Mouse (Mus musculus) heart, embryonic 13.5 days (tissue): Measurements from ENCODE around the gene Xkrx. TPM values are rescaled to one million over a fixed set of nuclear protein-coding genes. Genes with fewer than 3 reads are reported as not detected.
"Not testable (repeated sequence)": the region's sequence is repeated elsewhere in the genome, so short reads cannot be mapped to it uniquely, and the experiment has no call there.

Experiments used
- ATAC-seq: fragments of 200-750 bp; cut with Nextera tagmentation; 2 replicates; pipeline ENCODE4 v1.8.0; 2017; ENCODE audit warnings: moderate TSS enrichment; ENCODE audit not compliant: insufficient number of reproducible peaks, low FRiP score, low TSS enrichment; ENCODE audit errors: extremely low read depth
- H3K27ac ChIP-seq: fragments of 300-500 bp; sonication (generic); replicated peaks from 2 replicates; pipeline ENCODE4 v1.5.1; 2015; ENCODE audit warnings: moderate library complexity, mild to moderate bottlenecking, inconsistent platforms
- H3K27me3 ChIP-seq: fragments of 300-500 bp; sonication (generic); replicated peaks from 2 replicates; pipeline ENCODE4 v1.6.1; 2015; ENCODE audit warnings: mild to moderate bottlenecking, inconsistent platforms
- H3K36me3 ChIP-seq: fragments of 300-500 bp; sonication (generic); 2 replicates; pipeline ENCODE4 v1.6.1; 2015; ENCODE audit warnings: mild to moderate bottlenecking, inconsistent platforms
- H3K4me1 ChIP-seq: fragments of 300-500 bp; sonication (generic); 2 replicates; pipeline ENCODE4 v1.6.1; 2015; ENCODE audit warnings: inconsistent platforms
- H3K4me2 ChIP-seq: fragments of 300-500 bp; sonication (generic); 2 replicates; pipeline ENCODE4 v1.6.1; 2015; ENCODE audit warnings: inconsistent platforms, mild to moderate bottlenecking, moderate library complexity
- H3K4me3 ChIP-seq: fragments of 300-500 bp; sonication (generic); 2 replicates; pipeline ENCODE4 v1.5.1; 2015; ENCODE audit warnings: moderate library complexity, mild to moderate bottlenecking, inconsistent platforms
- H3K9ac ChIP-seq: fragments of 300-500 bp; sonication (generic); 2 replicates; pipeline ENCODE4 v1.6.1; 2015; ENCODE audit warnings: inconsistent platforms, mild to moderate bottlenecking, moderate library complexity
- H3K9me3 ChIP-seq: fragments of 300-500 bp; sonication (generic); 2 replicates; pipeline ENCODE4 v1.6.1; 2016; ENCODE audit warnings: inconsistent platforms
- WGBS: fragments of 180-500 bp; shearing (Covaris S2); methylation state at CpG from one replicate; pipeline ENCODE4 v1.1.7; 2015; ENCODE audit warnings: mixed read lengths; 5-methylcytosine and 5-hydroxymethylcytosine counted together
- polyA plus RNA-seq: library from polyadenylated mRNA; unstranded; fragments of >200 nt; fragmentation: Nextera tagmentation; extraction: Ambion mirVana; gene quantifications from 2 replicates; pipeline ENCODE4 v1.2.1, GENCODE M21; 2015

Gene Xkrx
- polyA plus RNA-seq = 0.25 and 0.32 TPM in 2 replicates

GRCm38 (mm10) chrX:134162043-134162720 lies at the start of gene Xkrx:
Gene Xkrx (minus strand): TSS chrX:134162076.
- ATAC-seq = no peak
- 26% methylated on average over 16 of the region's 16 CpGs for WGBS

DNA sequence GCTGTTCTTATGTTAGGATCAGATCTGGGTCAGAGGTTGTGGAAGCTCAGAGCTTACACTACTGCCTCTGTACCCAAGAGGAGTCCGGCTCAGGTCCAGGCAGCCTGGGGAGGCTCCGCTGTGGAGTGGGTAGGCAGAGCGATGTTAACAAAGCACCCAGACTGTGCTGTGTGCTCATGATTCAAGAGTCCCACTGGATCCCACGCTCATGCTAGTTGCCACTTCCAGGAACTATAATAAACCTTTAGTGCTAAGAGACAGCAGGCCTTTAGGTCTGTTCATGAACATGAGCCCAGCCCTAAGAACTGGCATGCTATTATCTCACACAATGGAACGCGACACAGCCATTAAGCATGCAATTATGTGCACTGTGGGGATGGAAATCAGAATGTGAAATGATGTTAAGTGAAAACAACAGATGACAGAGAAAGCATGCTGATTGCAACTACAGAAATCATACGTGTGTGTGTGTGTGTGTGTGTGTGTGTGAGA lies 49.3 kb upstream of the Xkrx start:
- no peak for ATAC-seq
- Histone ChIP-seq H3K27ac (no peak overlapping the region), H3K36me3 (no peaks in the 10 kb centered on the region), H3K4me1 (no peaks in the 10 kb centered on the region), H3K9me3 (no peaks in the 10 kb centered on the region), H3K4me3 (no peak overlapping the region), H3K9ac (no peak overlapping the region), H3K27me3 (no peaks in the 10 kb centered on the region), H3K4me2 (no peak overlapping the region)
- WGBS = 86% methylated on average over 7 of the region's 7 CpGs

More at GRCm38 (mm10) chrX:134162043-134162720, at the start of gene Xkrx:
- peak within 1 kb of the TSS; percentile 29 for H3K4me3 ChIP-seq
- H3K27ac ChIP-seq = no peak within 1 kb of the TSS
- H3K27me3 ChIP-seq = peaks cover 21% of the 10 kb centered on the region
- no peaks in the 10 kb centered on the region for H3K36me3 ChIP-seq
- H3K4me1 ChIP-seq = peaks cover 8% of the 10 kb centered on the region; the same call in 1 of the 2 replicates
- peaks cover 9% of the 10 kb centered on the region; the same call in 1 of the 2 replicates for H3K9me3 ChIP-seq
- H3K9ac ChIP-seq = no peak within 1 kb of the TSS
- peak within 1 kb of the TSS; percentile 60 for H3K4me2 ChIP-seq

DNA sequence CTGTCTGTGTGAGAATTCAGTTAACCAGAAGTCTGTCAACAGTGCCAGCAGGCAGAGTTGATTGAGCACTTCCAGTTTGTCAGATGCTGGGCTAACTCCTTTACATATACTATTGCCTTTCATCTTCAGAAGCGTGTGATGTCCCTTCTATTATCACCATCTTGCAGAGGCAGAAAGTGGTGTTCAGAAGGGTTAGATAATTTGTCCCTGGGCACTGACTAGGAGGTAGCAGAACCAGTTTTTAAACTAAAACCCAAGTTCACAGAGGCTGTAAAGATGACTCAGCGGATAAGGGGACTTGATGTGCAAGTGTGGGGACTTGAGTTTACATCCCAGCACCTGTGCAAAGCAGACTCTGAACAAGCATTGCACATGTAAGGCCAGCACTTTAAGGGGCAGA lies 46.6 kb upstream of the Xkrx start:
- H3K27me3 ChIP-seq = no peaks in the 10 kb centered on the region
- no peak overlapping the region for H3K27ac ChIP-seq
- H3K36me3 ChIP-seq = peaks cover under 1% of the 10 kb centered on the region; the same call in 1 of the 2 replicates
- 67% methylated on average over 2 of the region's 2 CpGs for WGBS
- H3K9me3 ChIP-seq = no peaks in the 10 kb centered on the region
- H3K4me1 ChIP-seq = no peaks in the 10 kb centered on the region
- H3K4me2 ChIP-seq = no peak overlapping the region
- no peak overlapping the region for H3K4me3 ChIP-seq
- ATAC-seq = no peak
- no peak overlapping the region for H3K9ac ChIP-seq

DNA sequence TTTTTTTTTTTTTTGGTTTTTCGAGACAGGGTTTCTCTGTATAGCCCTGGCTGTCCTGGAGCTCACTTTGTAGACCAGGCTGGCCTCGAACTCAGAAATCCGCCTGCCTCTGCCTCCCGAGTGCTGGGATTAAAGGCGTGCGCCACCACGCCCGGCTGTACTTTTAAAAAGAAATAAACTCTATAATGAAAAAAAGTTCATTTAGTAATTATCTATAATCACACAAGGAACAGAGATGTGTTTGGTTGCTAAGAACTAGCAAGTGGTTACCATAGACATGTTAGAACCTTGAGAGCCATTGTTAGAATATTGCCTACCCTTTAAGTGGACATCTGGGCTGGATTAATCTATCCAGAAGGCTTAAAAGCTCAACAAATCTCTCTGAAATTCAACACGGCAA lies 25.3 kb upstream of the Xkrx start, which contains the start of gene Arl13a:
Arl13a (plus strand) TSS at position 301 of the 400 bp plus-strand sequence.
- not testable (repeated sequence) for ATAC-seq, H3K27ac ChIP-seq
- WGBS = 80% methylated on average over 9 of the region's 9 CpGs

GRCm38 (mm10) chrX:134174699-134175098 lies 12.8 kb upstream of the Xkrx start:
- 92% methylated on average over 1 of the region's 1 CpGs for WGBS

More for the DNA sequence above, 25.3 kb upstream of the Xkrx start, which contains the start of gene Arl13a:
- not testable (repeated sequence) for H3K27me3 ChIP-seq, H3K36me3 ChIP-seq, H3K4me2 ChIP-seq, H3K9ac ChIP-seq, H3K9me3 ChIP-seq, H3K4me1 ChIP-seq, H3K4me3 ChIP-seq

DNA sequence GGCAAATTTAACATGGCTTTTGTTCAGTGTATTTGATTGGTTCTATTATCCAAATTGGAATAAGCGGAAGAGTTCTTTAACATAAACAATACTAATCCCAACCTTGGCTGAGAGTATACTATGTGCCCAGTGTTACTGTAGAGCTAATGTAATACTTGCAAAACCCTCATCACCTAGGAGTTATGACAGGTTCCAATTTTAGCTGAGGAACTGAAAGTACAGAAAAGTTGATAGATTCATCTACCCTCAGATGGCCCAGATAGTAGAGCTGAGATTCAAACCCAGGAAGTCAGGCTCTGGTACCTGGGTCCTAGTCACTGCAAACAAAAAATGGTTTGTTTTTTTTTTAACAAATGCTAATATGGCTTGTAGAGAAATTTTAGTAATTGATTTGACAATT lies 8.7 kb upstream of the Xkrx start:
- Histone ChIP-seq H3K27me3 (no peaks in the 10 kb centered on the region), H3K36me3 (no peaks in the 10 kb centered on the region), H3K27ac (no peak overlapping the region), H3K4me1 (no peaks in the 10 kb centered on the region), H3K4me2 (no peak overlapping the region), H3K9ac (no peak overlapping the region), H3K9me3 (0 out of 2 replicates have a peak, but pooled peaks cover 2% of the 10 kb centered on the region), H3K4me3 (no peak overlapping the region)
- no peak for ATAC-seq
- whole genome bisulfite sequencing = 75% methylated on average over 1 of the region's 1 CpGs

More at GRCm38 (mm10) chrX:134174699-134175098, 12.8 kb upstream of the Xkrx start:
- Histone ChIP-seq H3K27me3 (no peaks in the 10 kb centered on the region), H3K27ac (no peak overlapping the region), H3K4me2 (no peak overlapping the region), H3K4me3 (no peak overlapping the region), H3K9ac (no peak overlapping the region), H3K36me3 (no peaks in the 10 kb centered on the region), H3K9me3 (no peaks in the 10 kb centered on the region), H3K4me1 (no peaks in the 10 kb centered on the region)
- ATAC-seq = no peak

GRCm38 (mm10) chrX:134163484-134163883 lies 1.6 kb upstream of the Xkrx start:
- H3K4me2 ChIP-seq = no peak overlapping the region

GRCm38 (mm10) chrX:134162826-134163225 lies 950 bp upstream of the Xkrx start:
- Histone ChIP-seq H3K27me3 (peaks cover 21% of the 10 kb centered on the region), H3K27ac (no peak overlapping the region), H3K36me3 (no peaks in the 10 kb centered on the region), H3K4me1 (peaks cover 8% of the 10 kb centered on the region; the same call in 1 of the 2 replicates), H3K9ac (no peak overlapping the region), H3K4me3 (peak overlapping the region; percentile 29), H3K4me2 (peak overlapping the region; percentile 60), H3K9me3 (peaks cover 9% of the 10 kb centered on the region; the same call in 1 of the 2 replicates)
- WGBS = 21% methylated on average over 11 of the region's 11 CpGs
- no peak for ATAC-seq

More at GRCm38 (mm10) chrX:134163484-134163883, 1.6 kb upstream of the Xkrx start:
- 49% methylated on average over 4 of the region's 4 CpGs for WGBS
- no peak for ATAC-seq
- Histone ChIP-seq H3K4me3 (no peak overlapping the region), H3K9ac (no peak overlapping the region), H3K9me3 (peaks cover 9% of the 10 kb centered on the region; the same call in 1 of the 2 replicates), H3K4me1 (peaks cover 8% of the 10 kb centered on the region; the same call in 1 of the 2 replicates), H3K27me3 (peaks cover 21% of the 10 kb centered on the region), H3K27ac (no peak overlapping the region), H3K36me3 (no peaks in the 10 kb centered on the region)

GRCm38 (mm10) chrX:134160442-134160841 lies 1.4 kb downstream of the Xkrx start:
- Histone ChIP-seq H3K9ac (no peak overlapping the region), H3K4me2 (no peak overlapping the region), H3K27ac (no peak overlapping the region), H3K27me3 (peaks cover 21% of the 10 kb centered on the region), H3K9me3 (peaks cover 5% of the 10 kb centered on the region; the same call in 1 of the 2 replicates), H3K4me3 (no peak overlapping the region), H3K4me1 (peaks cover 8% of the 10 kb centered on the region; the same call in 1 of the 2 replicates), H3K36me3 (no peaks in the 10 kb centered on the region)
- 79% methylated on average over 2 of the region's 2 CpGs for WGBS
- no peak for ATAC-seq

DNA sequence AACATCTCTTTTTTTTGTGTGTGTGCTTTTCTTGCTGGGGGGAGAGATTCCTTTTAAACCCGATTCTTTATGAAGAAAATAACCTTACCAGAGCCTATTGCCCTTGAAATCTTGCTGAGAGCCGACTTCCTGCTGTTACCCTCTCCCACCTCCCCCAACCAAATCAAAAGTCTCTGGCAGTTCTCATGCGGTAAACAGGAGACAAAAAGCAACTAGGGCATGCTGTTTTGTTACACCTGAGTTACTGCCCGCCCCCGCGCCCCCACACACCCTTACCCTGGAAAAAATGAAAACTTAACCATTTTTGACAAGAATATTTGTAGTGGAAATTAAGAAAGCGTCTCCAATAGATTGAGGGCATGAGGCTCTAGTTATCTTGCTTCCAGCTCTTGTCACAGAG lies 3.7 kb downstream of the Xkrx start:
- Histone ChIP-seq H3K9me3 (no peaks in the 10 kb centered on the region), H3K9ac (no peak overlapping the region), H3K4me1 (peaks cover 8% of the 10 kb centered on the region; the same call in 1 of the 2 replicates), H3K27ac (no peak overlapping the region), H3K4me3 (no peak overlapping the region), H3K27me3 (peaks cover 21% of the 10 kb centered on the region), H3K36me3 (no peaks in the 10 kb centered on the region), H3K4me2 (no peak overlapping the region)
- ATAC-seq = no peak
- 35% methylated on average over 7 of the region's 7 CpGs for WGBS

DNA sequence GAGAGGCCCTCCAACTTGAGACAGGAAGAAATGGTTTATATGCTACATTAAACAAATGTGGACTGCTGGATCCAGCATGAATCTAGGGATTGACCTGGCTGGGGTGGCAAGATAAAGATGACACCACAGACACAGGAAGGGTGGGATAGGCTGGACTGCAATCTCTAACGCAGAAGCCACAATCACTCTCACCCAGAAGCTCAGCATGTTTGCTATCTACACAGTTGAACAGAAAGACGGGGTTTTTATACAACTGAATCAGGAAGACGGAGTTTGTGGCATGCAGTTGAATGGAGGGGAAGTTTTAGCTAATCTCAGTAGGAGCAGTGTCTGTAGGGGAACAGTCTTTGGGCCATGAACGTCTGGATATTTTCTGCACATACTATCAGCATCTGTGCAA lies 19.9 kb downstream of the Xkrx start:
- Histone ChIP-seq H3K27ac (no peak overlapping the region), H3K4me3 (no peak overlapping the region), H3K27me3 (peaks cover 5% of the 10 kb centered on the region; the same call in 1 of the 2 replicates), H3K9me3 (no peaks in the 10 kb centered on the region), H3K4me1 (no peaks in the 10 kb centered on the region), H3K9ac (no peak overlapping the region), H3K4me2 (no peak overlapping the region), H3K36me3 (no peaks in the 10 kb centered on the region)
- 59% methylated on average over 4 of the region's 4 CpGs for WGBS
- no peak for ATAC-seq
